Mouse (Mus musculus) forebrain, embryonic 14.5 days (tissue): ENCODE measurements around the gene Prss41. TPM values are rescaled to one million over a fixed set of nuclear protein-coding genes. Genes with fewer than 3 reads are reported as not detected.
"Not testable (repeated sequence)": the region's sequence is repeated elsewhere in the genome, so short reads cannot be mapped to it uniquely, and the experiment has no call there.

Experiments used
- ATAC-seq: fragments of 200-750 bp; cut with Nextera tagmentation; 2 replicates; pipeline ENCODE4 v1.8.0; 2017; ENCODE audit warnings: mild to moderate bottlenecking, moderate library complexity
- DNase-seq: peaks from one replicate; pipeline ENCODE4 v3.0.0-alpha.2; 2015; ENCODE audit warnings: low spot score
- H3K27ac ChIP-seq: fragments of 300-500 bp; sonication (generic); 2 replicates; pipeline ENCODE4 v1.5.1; 2014; ENCODE audit warnings: low read depth, mild to moderate bottlenecking, control low read depth, low read length, moderate library complexity
- H3K27me3 ChIP-seq: fragments of 300-500 bp; sonication (generic); replicated peaks from 2 replicates; pipeline ENCODE4 v1.6.1; 2014; ENCODE audit warnings: low read length, control low read depth, mixed read lengths; ENCODE audit not compliant: control insufficient read depth, insufficient read depth
- H3K36me3 ChIP-seq: fragments of 300-500 bp; sonication (generic); 2 replicates; pipeline ENCODE4 v1.6.1; 2014; ENCODE audit warnings: low read length, control low read depth; ENCODE audit not compliant: control insufficient read depth, insufficient read depth
- H3K4me1 ChIP-seq: fragments of 300-500 bp; sonication (generic); 2 replicates; pipeline ENCODE4 v1.6.1; 2014; ENCODE audit warnings: antibody characterized with exemption, low read length, control low read depth; ENCODE audit not compliant: control insufficient read depth, insufficient read depth
- H3K4me2 ChIP-seq: fragments of 300-500 bp; sonication (generic); 2 replicates; pipeline ENCODE4 v1.6.1; 2014; ENCODE audit warnings: mild to moderate bottlenecking, control low read depth, low read length
- H3K4me3 ChIP-seq: fragments of 300-500 bp; sonication (generic); 2 replicates; pipeline ENCODE4 v1.5.1; 2014; ENCODE audit warnings: low read depth, low read length, control low read depth
- H3K9ac ChIP-seq: fragments of 300-500 bp; sonication (generic); 2 replicates; pipeline ENCODE4 v1.6.1; 2014; ENCODE audit warnings: mild to moderate bottlenecking, low read length, control low read depth, moderate library complexity
- H3K9me3 ChIP-seq: fragments of 300-500 bp; sonication (generic); replicated peaks from 2 replicates; pipeline ENCODE4 v1.6.1; 2016; ENCODE audit warnings: low read length, control low read depth, mixed read lengths; ENCODE audit not compliant: control insufficient read depth
- WGBS: fragments of 180-500 bp; shearing (Covaris S2); extraction: QIAGEN DNeasy Blood & Tissue Kit; methylation state at CpG from one replicate; pipeline ENCODE4 v1.1.7; 2014; 5-methylcytosine and 5-hydroxymethylcytosine counted together
- polyA plus RNA-seq: library from polyadenylated mRNA; unstranded; fragments of >200 nt; fragmentation: Nextera tagmentation; extraction: Ambion mirVana; gene quantifications from 2 replicates; pipeline ENCODE4 v1.2.1, GENCODE M21; 2014

Prss41 gene
- polyA plus RNA-seq: 0.31 and 0.66 TPM in 2 replicates

- H3K27me3 ChIP-seq: no peaks in the 10 kb centered on the region
- H3K36me3 ChIP-seq: no peaks in the 10 kb centered on the region
- no peak within 1 kb of the TSS for H3K27ac ChIP-seq
- peak within 1 kb of the TSS; percentile 8; the same call in 1 of the 2 replicates for H3K4me2 ChIP-seq
- H3K4me1 ChIP-seq: no peaks in the 10 kb centered on the region
- peak; percentile 46 for DNase-seq
- H3K4me3 ChIP-seq: no peak within 1 kb of the TSS
- ATAC-seq: no peak
- H3K9ac ChIP-seq: no peak within 1 kb of the TSS
- no peaks in the 10 kb centered on the region for H3K9me3 ChIP-seq
- 17% methylated on average over 19 of the region's 19 CpGs for WGBS
Observed at GRCm38 (mm10) chr17:23843812-23844273, at the start of gene Prss41, which contains the start of gene Prss32. TSS of gene Prss41 (minus strand) at chr17:23844172. TSS of gene Prss32 (plus strand) at chr17:23843855.

- H3K9me3 ChIP-seq, DNase-seq: not testable (repeated sequence)
- 80% methylated on average over 4 of the region's 4 CpGs for WGBS
Observed at GRCm38 (mm10) chr17:23880576-23880975, 36.6 kb upstream of the Prss41 start, which contains the start of the genes Dcpp1 and Dcpp2. TSS of gene Dcpp1 (plus strand) at chr17:23880876. TSS of gene Dcpp2 (plus strand) at chr17:23880880.

DNA sequence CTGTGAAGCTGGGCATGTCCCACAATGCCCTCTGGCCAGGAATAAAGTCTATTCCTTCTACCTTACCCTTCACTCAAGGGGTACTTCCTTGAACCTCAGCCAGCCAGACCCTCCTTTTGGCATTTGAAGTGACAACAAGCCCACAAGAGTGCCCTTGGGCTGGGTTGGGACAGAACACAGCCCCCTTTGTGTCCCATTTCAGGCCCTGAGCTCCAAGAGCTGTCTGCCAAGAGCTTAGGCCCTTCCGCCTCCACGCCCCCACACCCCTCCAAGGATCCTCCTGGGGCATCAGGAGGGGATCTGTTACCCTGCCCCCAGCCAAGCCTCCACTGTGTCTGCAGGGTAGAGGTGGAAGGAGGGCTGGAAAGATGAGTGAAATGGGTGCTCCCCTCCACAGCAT lies 33.2 kb upstream of the Prss41 start:
- H3K4me1 ChIP-seq: no peaks in the 10 kb centered on the region
- H3K27me3 ChIP-seq: no peaks in the 10 kb centered on the region
- DNase-seq (peak; percentile 16), ATAC-seq (0 out of 2 replicates have a peak, but pooled peaks have one; percentile 20)
- H3K27ac ChIP-seq: no peak overlapping the region
- WGBS: 75% methylated on average over 2 of the region's 2 CpGs
- no peak overlapping the region for H3K9ac ChIP-seq
- no peaks in the 10 kb centered on the region for H3K9me3 ChIP-seq
- no peak overlapping the region for H3K4me3 ChIP-seq
- no peaks in the 10 kb centered on the region for H3K36me3 ChIP-seq
- H3K4me2 ChIP-seq: no peak overlapping the region

More at GRCm38 (mm10) chr17:23880576-23880975, 36.6 kb upstream of the Prss41 start, which contains the start of the genes Dcpp1 and Dcpp2:
- not testable (repeated sequence) for H3K27ac ChIP-seq, H3K27me3 ChIP-seq, H3K4me2 ChIP-seq, ATAC-seq, H3K4me3 ChIP-seq, H3K4me1 ChIP-seq, H3K9ac ChIP-seq, H3K36me3 ChIP-seq

- Histone ChIP-seq H3K27ac (no peak overlapping the region), H3K9me3 (no peaks in the 10 kb centered on the region), H3K27me3 (no peaks in the 10 kb centered on the region), H3K4me3 (no peak overlapping the region), H3K4me2 (no peak overlapping the region), H3K9ac (no peak overlapping the region), H3K36me3 (no peaks in the 10 kb centered on the region), H3K4me1 (no peaks in the 10 kb centered on the region)
- DNase-seq (peak; percentile 51), ATAC-seq (peak; percentile 29; the same call in 1 of the 2 replicates)
- WGBS: 35% methylated on average over 3 of the region's 3 CpGs
Observed at GRCm38 (mm10) chr17:23876741-23877140, 32.8 kb upstream of the Prss41 start.

GRCm38 (mm10) chr17:23873884-23874856 lies 30.2 kb upstream of the Prss41 start:
- Histone ChIP-seq H3K4me3 (no peak overlapping the region), H3K4me2 (no peak overlapping the region), H3K4me1 (no peaks in the 10 kb centered on the region), H3K9me3 (no peaks in the 10 kb centered on the region), H3K27me3 (no peaks in the 10 kb centered on the region), H3K9ac (no peak overlapping the region), H3K27ac (no peak overlapping the region), H3K36me3 (no peaks in the 10 kb centered on the region)
- 0 out of 2 replicates have a peak, but pooled peaks have one; percentile 29 for ATAC-seq
- 50% methylated on average over 8 of the region's 8 CpGs for WGBS
- peak; percentile 67 for DNase-seq

- H3K9ac ChIP-seq: no peak overlapping the region
- H3K36me3 ChIP-seq: no peaks in the 10 kb centered on the region
- ATAC-seq: no peak
- no peak overlapping the region for H3K4me3 ChIP-seq
- 90% methylated on average over 11 of the region's 11 CpGs for WGBS
- H3K4me1 ChIP-seq: no peaks in the 10 kb centered on the region
- no peak overlapping the region for H3K27ac ChIP-seq
- no peaks in the 10 kb centered on the region for H3K9me3 ChIP-seq
- no peaks in the 10 kb centered on the region for H3K27me3 ChIP-seq
- no peak for DNase-seq
- no peak overlapping the region for H3K4me2 ChIP-seq
Observed at GRCm38 (mm10) chr17:23868513-23868912, 24.5 kb upstream of the Prss41 start.

- no peaks in the 10 kb centered on the region for H3K36me3 ChIP-seq
- ATAC-seq (no peak), DNase-seq (no peak)
- H3K4me2 ChIP-seq: no peak within 1 kb of the TSS
- H3K4me1 ChIP-seq: no peaks in the 10 kb centered on the region
- H3K27me3 ChIP-seq: no peaks in the 10 kb centered on the region
- 88% methylated on average over 15 of the region's 15 CpGs for WGBS
- H3K4me3 ChIP-seq: no peak within 1 kb of the TSS
- H3K9me3 ChIP-seq: no peaks in the 10 kb centered on the region
- no peak within 1 kb of the TSS for H3K9ac ChIP-seq
- no peak within 1 kb of the TSS for H3K27ac ChIP-seq
Observed at GRCm38 (mm10) chr17:23867756-23868155, 23.8 kb upstream of the Prss41 start, which contains the start of gene Prss21. TSS of gene Prss21 (plus strand) at chr17:23868056.

DNA sequence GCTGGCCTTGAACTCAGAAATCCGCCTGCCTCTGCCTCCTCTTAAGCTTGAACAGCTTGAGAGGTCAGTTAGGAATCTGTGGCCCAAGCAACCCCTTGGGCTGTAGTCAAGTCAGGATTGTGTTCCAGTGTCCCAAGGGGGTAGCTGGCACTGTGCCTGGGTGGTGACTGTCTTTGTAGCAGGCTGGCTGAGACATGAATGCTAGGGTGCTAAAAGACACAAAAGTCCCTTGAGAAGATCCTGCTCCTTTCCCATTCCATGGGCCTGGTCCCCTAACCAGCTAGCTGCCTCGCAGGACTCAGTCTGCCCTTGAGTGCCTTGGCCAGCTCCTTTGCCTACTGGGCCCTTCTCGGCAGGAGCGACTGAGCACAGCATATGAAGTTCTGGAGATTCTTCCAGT lies 19.0 kb upstream of the Prss41 start:
- no peaks in the 10 kb centered on the region for H3K9me3 ChIP-seq
- no peak for ATAC-seq
- H3K27me3 ChIP-seq: no peaks in the 10 kb centered on the region
- no peaks in the 10 kb centered on the region for H3K36me3 ChIP-seq
- H3K4me1 ChIP-seq: no peaks in the 10 kb centered on the region
- H3K27ac ChIP-seq: no peak overlapping the region
- 79% methylated on average over 4 of the region's 4 CpGs for WGBS
- H3K9ac ChIP-seq: no peak overlapping the region
- DNase-seq: no peak
- H3K4me3 ChIP-seq: no peak overlapping the region
- H3K4me2 ChIP-seq: no peak overlapping the region
